Mouse (Mus musculus) midbrain, postnatal 0 days (tissue): ENCODE measurements around the gene Ncoa3. TPM values are rescaled to one million over a fixed set of nuclear protein-coding genes. Genes with fewer than 3 reads are reported as not detected.

Experiments used
- ATAC-seq: fragments of 200-750 bp; cut with Nextera tagmentation; 2 replicates; pipeline ENCODE4 v1.8.0; 2017; ENCODE audit warnings: moderate number of reproducible peaks, mild to moderate bottlenecking, moderate TSS enrichment, moderate library complexity; ENCODE audit not compliant: low FRiP score
- DNase-seq: peaks from one replicate; pipeline ENCODE4 v3.0.0-alpha.2; 2015; ENCODE audit warnings: low spot score
- H3K27ac ChIP-seq: fragments of 300-500 bp; sonication (generic); 2 replicates; pipeline ENCODE4 v1.5.1; 2014; ENCODE audit warnings: low read depth, mild to moderate bottlenecking, low read length, mixed read lengths
- H3K27me3 ChIP-seq: fragments of 300-500 bp; sonication (generic); 2 replicates; pipeline ENCODE4 v1.6.1; 2014; ENCODE audit warnings: low read length, control low read depth, mixed read lengths; ENCODE audit not compliant: insufficient read depth
- H3K36me3 ChIP-seq: fragments of 300-500 bp; sonication (generic); 2 replicates; pipeline ENCODE4 v1.6.1; 2014; ENCODE audit warnings: low read length, control low read depth, mixed read lengths; ENCODE audit not compliant: insufficient read depth
- H3K4me1 ChIP-seq: fragments of 300-500 bp; sonication (generic); 2 replicates; pipeline ENCODE4 v1.6.1; 2014; ENCODE audit warnings: mild to moderate bottlenecking, control low read depth, antibody characterized with exemption, low read length, mixed read lengths; ENCODE audit not compliant: insufficient read depth
- H3K4me2 ChIP-seq: fragments of 300-500 bp; sonication (generic); 2 replicates; pipeline ENCODE4 v1.6.1; 2014; ENCODE audit warnings: low read depth, mild to moderate bottlenecking, low read length, mixed read lengths; ENCODE audit not compliant: poor library complexity, severe bottlenecking
- H3K4me3 ChIP-seq: fragments of 300-500 bp; sonication (generic); 2 replicates; pipeline ENCODE4 v1.5.1; 2014; ENCODE audit warnings: low read depth, mild to moderate bottlenecking, low read length, moderate library complexity
- H3K9ac ChIP-seq: fragments of 300-500 bp; sonication (generic); replicated peaks from 2 replicates; pipeline ENCODE4 v1.6.1; 2014; ENCODE audit warnings: mild to moderate bottlenecking, low read length, moderate library complexity, mixed read lengths; ENCODE audit not compliant: poor library complexity, severe bottlenecking
- H3K9me3 ChIP-seq: fragments of 300-500 bp; sonication (generic); 2 replicates; pipeline ENCODE4 v1.6.1; 2016; ENCODE audit warnings: low read length, control low read depth
- CTCF ChIP-seq: IDR thresholded peaks from 2 replicates; pipeline ENCODE4 v1.5.1; 2016; ENCODE audit warnings: antibody characterized with exemption, mild to moderate bottlenecking
- WGBS: fragments of 180-500 bp; shearing (Covaris S2); extraction: QIAGEN DNeasy Blood & Tissue Kit; methylation state at CpG from one replicate; pipeline ENCODE4 v1.1.7; 2014; 5-methylcytosine and 5-hydroxymethylcytosine counted together
- polyA plus RNA-seq: library from polyadenylated mRNA; unstranded; fragments of >200 nt; fragmentation: Nextera tagmentation; extraction: Ambion mirVana; gene quantifications from 2 replicates; pipeline ENCODE4 v1.2.1, GENCODE M21; 2015
- total RNA-seq: library from RNA; depleted of rRNA; stranded (reverse); fragments of >200 nt; gene quantifications from 2 replicates; pipeline ENCODE4 v1.2.3, GENCODE M21; 2014

The Ncoa3 gene
- total and polyA plus RNA-seq, 2 experiments from 2014 or later = 14.9 to 40.9 TPM

DNA sequence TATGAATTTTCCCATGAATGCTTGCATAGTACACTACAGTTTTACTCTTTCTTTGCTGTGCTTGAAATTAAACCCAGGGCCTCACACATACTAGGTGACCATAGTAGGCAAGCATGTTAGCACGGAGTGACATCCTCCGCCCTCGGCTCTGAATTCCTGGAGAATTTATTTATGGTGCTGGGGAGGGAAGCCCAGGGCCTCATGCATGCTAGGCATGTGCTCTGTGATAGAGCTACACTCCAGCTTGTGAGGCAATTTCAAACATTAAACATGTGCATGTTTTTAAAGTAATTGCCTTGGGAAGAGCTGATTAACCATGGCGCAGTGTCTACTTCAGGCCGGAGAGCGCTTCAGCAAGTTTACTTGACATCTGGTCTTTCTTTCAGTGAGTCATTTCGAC lies 56.4 kb downstream of the Ncoa3 start:
- H3K4me3 ChIP-seq = no peak overlapping the region
- no peak for ATAC-seq
- no peak overlapping the region for H3K27ac ChIP-seq
- H3K36me3 ChIP-seq = peaks cover 47% of the 10 kb centered on the region
- no peak overlapping the region for H3K4me2 ChIP-seq
- no peak for DNase-seq
- WGBS = 84% methylated on average over 7 of the region's 7 CpGs
- H3K9me3 ChIP-seq = no peaks in the 10 kb centered on the region
- no peak for TF ChIP-seq CTCF
- no peaks in the 10 kb centered on the region for H3K4me1 ChIP-seq
- no peaks in the 10 kb centered on the region for H3K27me3 ChIP-seq
- H3K9ac ChIP-seq = no peak overlapping the region

DNA sequence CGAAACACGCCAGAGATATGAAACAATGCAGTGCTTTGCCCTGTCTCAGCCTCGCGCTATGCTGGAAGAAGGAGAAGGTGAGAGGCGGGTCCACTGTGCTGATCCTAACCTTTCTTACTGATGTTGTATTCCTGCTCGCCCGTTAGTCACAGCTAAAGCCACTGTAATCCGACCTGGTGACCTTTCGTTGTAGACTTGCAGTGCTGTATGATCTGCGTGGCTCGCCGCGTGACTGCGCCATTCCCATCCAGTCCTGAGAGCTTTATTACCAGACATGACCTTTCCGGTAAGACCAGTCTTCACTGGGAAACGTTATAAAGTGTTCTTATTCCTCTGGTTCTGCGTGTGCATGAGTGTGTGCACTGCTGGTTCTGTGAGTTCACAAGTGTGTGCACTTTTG lies 59.0 kb downstream of the Ncoa3 start:
- Histone ChIP-seq H3K36me3 (peaks cover 68% of the 10 kb centered on the region), H3K27me3 (no peaks in the 10 kb centered on the region), H3K4me1 (no peaks in the 10 kb centered on the region), H3K4me3 (no peak overlapping the region), H3K9me3 (no peaks in the 10 kb centered on the region), H3K4me2 (no peak overlapping the region), H3K27ac (no peak overlapping the region), H3K9ac (no peak overlapping the region)
- no peak for ATAC-seq
- no peak for TF ChIP-seq CTCF
- WGBS = 93% methylated on average over 17 of the region's 17 CpGs
- no peak for DNase-seq

DNA sequence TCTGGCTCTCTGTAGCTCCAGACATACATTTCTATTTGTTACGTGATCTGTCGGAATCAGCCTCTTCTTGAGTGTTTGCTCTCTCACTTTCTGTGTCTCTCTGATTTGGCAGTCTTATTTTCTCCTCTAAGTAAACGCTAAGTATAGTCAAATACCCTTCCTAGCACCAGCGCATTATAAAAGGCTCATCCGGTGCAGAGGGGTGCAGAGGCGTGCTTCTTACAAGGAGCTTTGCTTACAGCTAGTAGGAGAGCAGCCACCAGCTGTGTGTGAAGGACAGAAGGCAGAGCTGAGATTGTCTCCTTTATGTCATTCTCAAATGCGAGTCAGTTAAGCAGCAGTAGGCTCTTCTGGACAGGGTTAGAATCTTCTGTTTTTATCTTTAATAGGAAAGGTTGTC lies 59.5 kb downstream of the Ncoa3 start:
- no peak for TF ChIP-seq CTCF

DNA sequence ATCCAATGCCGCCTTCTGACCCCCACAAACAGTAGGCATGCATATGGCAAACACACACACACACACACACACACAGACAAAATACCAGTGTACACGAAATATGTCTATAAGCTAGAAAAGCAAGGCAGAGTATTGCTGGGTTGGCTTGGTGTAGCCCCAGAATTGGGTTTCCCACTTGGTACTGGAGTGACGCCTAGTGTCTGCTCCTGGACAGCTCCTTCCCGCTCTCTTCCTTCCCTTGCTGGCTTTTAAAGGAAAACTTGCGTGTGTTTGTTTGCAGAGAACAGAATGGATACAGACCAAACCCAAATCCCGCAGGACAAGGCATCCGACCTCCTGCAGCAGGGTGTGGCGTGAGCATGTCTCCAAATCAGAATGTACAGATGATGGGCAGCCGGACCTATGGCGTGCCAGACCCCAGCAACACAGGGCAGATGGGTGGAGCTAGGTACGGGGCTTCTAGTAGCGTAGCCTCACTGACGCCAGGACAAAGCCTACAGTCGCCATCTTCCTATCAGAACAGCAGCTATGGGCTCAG lies 61.6 kb downstream of the Ncoa3 start:
- Histone ChIP-seq H3K4me1 (no peaks in the 10 kb centered on the region), H3K4me2 (no peak overlapping the region), H3K9me3 (no peaks in the 10 kb centered on the region), H3K9ac (no peak overlapping the region), H3K27ac (no peak overlapping the region), H3K27me3 (no peaks in the 10 kb centered on the region), H3K4me3 (no peak overlapping the region), H3K36me3 (peaks cover 60% of the 10 kb centered on the region)
- 95% methylated on average over 14 of the region's 14 CpGs for WGBS
- no peak for TF ChIP-seq CTCF
- DNase-seq (no peak), ATAC-seq (no peak)

More for the DNA sequence above, 59.5 kb downstream of the Ncoa3 start:
- Histone ChIP-seq H3K4me1 (no peaks in the 10 kb centered on the region), H3K36me3 (peaks cover 69% of the 10 kb centered on the region), H3K4me2 (no peak overlapping the region), H3K9me3 (no peaks in the 10 kb centered on the region), H3K9ac (no peak overlapping the region), H3K27me3 (no peaks in the 10 kb centered on the region), H3K27ac (no peak overlapping the region), H3K4me3 (no peak overlapping the region)
- DNase-seq = no peak
- ATAC-seq = no peak
- 90% methylated on average over 7 of the region's 7 CpGs for WGBS

DNA sequence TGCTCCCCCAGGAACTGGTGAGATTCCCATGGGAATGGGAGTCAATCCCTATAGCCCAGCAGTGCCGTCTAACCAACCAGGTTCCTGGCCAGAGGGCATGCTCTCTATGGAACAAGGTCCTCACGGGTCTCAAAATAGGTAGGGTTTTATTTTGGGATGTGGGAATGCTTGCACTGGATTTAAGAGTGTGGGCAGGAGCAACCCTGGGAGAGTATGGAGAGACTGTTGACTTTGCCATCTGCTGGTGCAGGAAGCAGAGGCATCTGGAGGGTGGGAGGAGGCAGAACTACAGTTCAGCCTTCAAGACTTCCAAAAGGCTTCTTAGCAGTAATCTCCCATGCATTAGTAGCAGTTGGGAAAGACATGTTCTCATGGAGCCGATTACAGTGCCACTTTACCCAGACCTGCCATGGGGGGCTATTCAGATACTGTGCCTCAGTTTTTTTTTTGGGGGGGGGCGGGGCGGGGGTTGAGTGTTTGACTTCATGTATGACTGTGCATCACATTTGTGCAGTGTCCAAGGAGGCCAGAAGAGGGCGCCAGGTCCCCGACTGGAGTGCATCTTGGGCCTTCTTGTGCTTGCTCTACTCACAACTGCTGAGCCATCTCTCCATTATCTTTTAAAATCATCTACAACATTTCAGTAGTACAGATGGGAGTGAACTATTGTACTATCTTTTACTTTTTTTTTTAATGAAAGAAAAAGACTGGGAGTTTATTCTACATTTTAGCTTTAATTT lies 67.4 kb downstream of the Ncoa3 start:
- Histone ChIP-seq H3K4me2 (no peak overlapping the region), H3K4me1 (no peaks in the 10 kb centered on the region), H3K27ac (no peak overlapping the region), H3K9ac (no peak overlapping the region), H3K27me3 (no peaks in the 10 kb centered on the region), H3K4me3 (no peak overlapping the region), H3K9me3 (no peaks in the 10 kb centered on the region), H3K36me3 (peaks cover 51% of the 10 kb centered on the region)
- DNase-seq (peak; percentile 34), ATAC-seq (no peak)
- TF ChIP-seq CTCF = peak; percentile 68
- 80% methylated on average over 7 of the region's 7 CpGs for WGBS

DNA sequence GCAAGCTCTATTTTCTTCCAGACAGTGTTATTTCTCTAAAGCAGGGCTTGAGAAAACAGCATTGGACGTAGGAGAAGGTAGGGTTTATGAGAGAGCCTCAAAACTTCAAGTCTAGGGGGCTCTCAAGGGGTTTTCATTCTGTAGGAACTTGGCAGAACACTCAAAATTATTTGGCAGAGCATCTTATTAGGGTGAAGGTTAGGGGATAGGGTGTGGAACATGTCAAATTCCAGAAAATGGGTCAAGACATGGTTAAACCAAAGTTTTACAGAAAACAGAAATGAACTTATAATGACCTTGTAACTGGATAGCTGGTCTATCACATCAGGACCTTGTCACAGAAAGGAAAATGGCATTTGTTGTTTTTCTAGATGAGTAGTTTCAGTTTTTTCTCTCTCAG lies 69.6 kb downstream of the Ncoa3 start:
- no peak for DNase-seq
- Histone ChIP-seq H3K9me3 (no peaks in the 10 kb centered on the region), H3K4me3 (no peak overlapping the region), H3K27me3 (no peaks in the 10 kb centered on the region), H3K4me2 (no peak overlapping the region), H3K27ac (no peak overlapping the region), H3K36me3 (peaks cover 53% of the 10 kb centered on the region), H3K4me1 (no peaks in the 10 kb centered on the region), H3K9ac (no peak overlapping the region)
- 81% methylated on average over 1 of the region's 1 CpGs for WGBS
- ATAC-seq = no peak
- TF ChIP-seq CTCF = no peak
